Mouse (Mus musculus): ENCODE results near the gene Phlda1. TPM values are rescaled to one million over a fixed set of nuclear protein-coding genes. Genes with fewer than 3 reads are reported as not detected.

Phlda1 gene
- total and polyA plus RNA-seq, 3 experiments, result 13.4 to 16.8 (median 16.2) TPM

- Histone ChIP-seq H3K4me3 (no peak overlapping the region), H3K9ac (ENCODE audit: low read depth, low read length) (no peak overlapping the region), H3K79me2 (replicated peaks; ENCODE audit: control insufficient read depth, insufficient read depth, low read length) (no peaks in the 10 kb centered on the region), H3K36me3 (ENCODE audit: control insufficient read depth, insufficient read depth, low read length) (no peaks in the 10 kb centered on the region), H3K27ac (no peak overlapping the region; the same call in 1 of the 2 replicates), H3K4me1 (ENCODE audit: control insufficient read depth, insufficient read depth, low read length) (peaks cover 5% of the 10 kb centered on the region), H3K27me3 (ENCODE audit: control insufficient read depth, insufficient read depth, low read length) (no peaks in the 10 kb centered on the region)
- WGBS, result 79% methylated on average over 8 of the region's 8 CpGs
- TF ChIP-seq CTCF (IDR thresholded peaks at IDR 0.05), result no peak
- no peak for TF ChIP-seq POLR2A (IDR thresholded peaks at IDR 0.05; ENCODE audit: insufficient read depth, low read depth, low read length)
- no peak for TF ChIP-seq EP300 (IDR thresholded peaks at IDR 0.05; ENCODE audit: insufficient read depth, low read depth, low read length)
- no peak for DNase-seq
- intact Hi-C loops (cut with DNase I), result loop anchor here (5.0 kb wide), 1 partner anchor 35 kb away; no protein-coding TSS in a partner anchor
These were observed 10.8 kb downstream of the Phlda1 start for GRCm38 (mm10) chr10:111516804-111517436.

GRCm38 (mm10) chr10:111518350-111518749 lies 12.3 kb downstream of the Phlda1 start:
- peaks cover 5% of the 10 kb centered on the region for H3K4me1 ChIP-seq (ENCODE audit: control insufficient read depth, insufficient read depth, low read length)
- no peak for TF ChIP-seq EP300 (IDR thresholded peaks at IDR 0.05; ENCODE audit: insufficient read depth, low read depth, low read length)
- TF ChIP-seq POLR2A (IDR thresholded peaks at IDR 0.05; ENCODE audit: insufficient read depth, low read depth, low read length), result no peak
- no peak for TF ChIP-seq CTCF (IDR thresholded peaks at IDR 0.05)
- H3K36me3 ChIP-seq (ENCODE audit: control insufficient read depth, insufficient read depth, low read length), result no peaks in the 10 kb centered on the region
- no peak for DNase-seq
- intact Hi-C loops (cut with DNase I), result loop anchor here (5.0 kb wide), 1 partner anchor 34 kb away; no protein-coding TSS in a partner anchor
- no peaks in the 10 kb centered on the region for H3K27me3 ChIP-seq (ENCODE audit: control insufficient read depth, insufficient read depth, low read length)
- no peak overlapping the region for H3K9ac ChIP-seq (ENCODE audit: low read depth, low read length)
- H3K27ac ChIP-seq, result no peak overlapping the region
- no peak overlapping the region for H3K4me3 ChIP-seq
- H3K79me2 ChIP-seq (replicated peaks; ENCODE audit: control insufficient read depth, insufficient read depth, low read length), result no peaks in the 10 kb centered on the region
- 86% methylated on average over 4 of the region's 4 CpGs for WGBS

GRCm38 (mm10) chr10:111519620-111520370 lies 13.7 kb downstream of the Phlda1 start:
- intact Hi-C loops (cut with DNase I), result loop anchor here (5.0 kb wide), 1 partner anchor 33 kb away; no protein-coding TSS in a partner anchor
- Histone ChIP-seq H3K79me2 (replicated peaks; ENCODE audit: control insufficient read depth, insufficient read depth, low read length) (no peaks in the 10 kb centered on the region), H3K27me3 (ENCODE audit: control insufficient read depth, insufficient read depth, low read length) (no peaks in the 10 kb centered on the region), H3K27ac (peak overlapping the region; percentile 63), H3K4me3 (peak overlapping the region; percentile 27), H3K9ac (ENCODE audit: low read depth, low read length) (no peak overlapping the region), H3K4me1 (ENCODE audit: control insufficient read depth, insufficient read depth, low read length) (peaks cover 5% of the 10 kb centered on the region), H3K36me3 (ENCODE audit: control insufficient read depth, insufficient read depth, low read length) (no peaks in the 10 kb centered on the region)
- TF ChIP-seq POLR2A (IDR thresholded peaks at IDR 0.05; ENCODE audit: insufficient read depth, low read depth, low read length) (no peak), EP300 (IDR thresholded peaks at IDR 0.05; ENCODE audit: insufficient read depth, low read depth, low read length) (peak; percentile 93)
- 46% methylated on average over 24 of the region's 24 CpGs for WGBS
- peak; percentile 51 to 72 for DNase-seq

- H3K36me3 ChIP-seq (ENCODE audit: control insufficient read depth, insufficient read depth, low read length), result no peaks in the 10 kb centered on the region
- H3K4me3 ChIP-seq, result no peak overlapping the region
- no peak overlapping the region for H3K9ac ChIP-seq (ENCODE audit: low read depth, low read length)
- WGBS, result 76% methylated on average over 3 of the region's 3 CpGs
- DNase-seq, result no peak
- no peaks in the 10 kb centered on the region for H3K27me3 ChIP-seq (ENCODE audit: control insufficient read depth, insufficient read depth, low read length)
- intact Hi-C loops (cut with DNase I), result no loop called here
- no peak for TF ChIP-seq CTCF (IDR thresholded peaks at IDR 0.05)
- no peak for TF ChIP-seq POLR2A (IDR thresholded peaks at IDR 0.05; ENCODE audit: insufficient read depth, low read depth, low read length)
- TF ChIP-seq EP300 (IDR thresholded peaks at IDR 0.05; ENCODE audit: insufficient read depth, low read depth, low read length), result no peak
- no peaks in the 10 kb centered on the region for H3K79me2 ChIP-seq (replicated peaks; ENCODE audit: control insufficient read depth, insufficient read depth, low read length)
- H3K4me1 ChIP-seq (ENCODE audit: control insufficient read depth, insufficient read depth, low read length), result peaks cover 5% of the 10 kb centered on the region
- no peak overlapping the region for H3K27ac ChIP-seq
These were observed 14.5 kb downstream of the Phlda1 start for GRCm38 (mm10) chr10:111520621-111521020.

- WGBS, result 62% methylated on average over 4 of the region's 4 CpGs
- intact Hi-C loops (cut with DNase I), result no loop called here
- Histone ChIP-seq H3K79me2 (replicated peaks; ENCODE audit: control insufficient read depth, insufficient read depth, low read length) (no peaks in the 10 kb centered on the region), H3K4me3 (no peak overlapping the region), H3K4me1 (ENCODE audit: control insufficient read depth, insufficient read depth, low read length) (peaks cover 2% of the 10 kb centered on the region; the same call in 1 of the 2 replicates), H3K27me3 (ENCODE audit: control insufficient read depth, insufficient read depth, low read length) (no peaks in the 10 kb centered on the region), H3K27ac (0 out of 2 replicates have a peak overlapping the region, but pooled peaks have one; percentile 28), H3K9ac (ENCODE audit: low read depth, low read length) (no peak overlapping the region), H3K36me3 (ENCODE audit: control insufficient read depth, insufficient read depth, low read length) (no peaks in the 10 kb centered on the region)
- DNase-seq, result no peak
- TF ChIP-seq EP300 (IDR thresholded peaks at IDR 0.05; ENCODE audit: insufficient read depth, low read depth, low read length), result no peak
- no peak for TF ChIP-seq POLR2A (IDR thresholded peaks at IDR 0.05; ENCODE audit: insufficient read depth, low read depth, low read length)
- no peak for TF ChIP-seq CTCF (IDR thresholded peaks at IDR 0.05)
These were observed 15.6 kb downstream of the Phlda1 start for GRCm38 (mm10) chr10:111521636-111522035.

GRCm38 (mm10) chr10:111522230-111522629 lies 16.1 kb downstream of the Phlda1 start:
- H3K9ac ChIP-seq (ENCODE audit: low read depth, low read length), result no peak overlapping the region
- no peaks in the 10 kb centered on the region for H3K79me2 ChIP-seq (replicated peaks; ENCODE audit: control insufficient read depth, insufficient read depth, low read length)
- H3K4me3 ChIP-seq, result no peak overlapping the region
- intact Hi-C loops (cut with DNase I), result no loop called here
- DNase-seq, result no peak
- no peak overlapping the region for H3K27ac ChIP-seq
- H3K4me1 ChIP-seq (ENCODE audit: control insufficient read depth, insufficient read depth, low read length), result peaks cover 2% of the 10 kb centered on the region; the same call in 1 of the 2 replicates
- TF ChIP-seq POLR2A (IDR thresholded peaks at IDR 0.05; ENCODE audit: insufficient read depth, low read depth, low read length) (no peak), EP300 (IDR thresholded peaks at IDR 0.05; ENCODE audit: insufficient read depth, low read depth, low read length) (no peak), CTCF (IDR thresholded peaks at IDR 0.05) (no peak)
- no peaks in the 10 kb centered on the region for H3K27me3 ChIP-seq (ENCODE audit: control insufficient read depth, insufficient read depth, low read length)
- no peaks in the 10 kb centered on the region for H3K36me3 ChIP-seq (ENCODE audit: control insufficient read depth, insufficient read depth, low read length)
- WGBS, result 70% methylated on average over 4 of the region's 4 CpGs

All from heart, adult 2 months (tissue).